Mouse (Mus musculus): Measurements from ENCODE around the gene Ofd1. TPM values are rescaled to one million over a fixed set of nuclear protein-coding genes. Genes with fewer than 3 reads are reported as not detected.

The Ofd1 gene
- 0.19 and 0.20 TPM in 2 replicates for polyA plus RNA-seq (2012; rRNA removed)

DNA sequence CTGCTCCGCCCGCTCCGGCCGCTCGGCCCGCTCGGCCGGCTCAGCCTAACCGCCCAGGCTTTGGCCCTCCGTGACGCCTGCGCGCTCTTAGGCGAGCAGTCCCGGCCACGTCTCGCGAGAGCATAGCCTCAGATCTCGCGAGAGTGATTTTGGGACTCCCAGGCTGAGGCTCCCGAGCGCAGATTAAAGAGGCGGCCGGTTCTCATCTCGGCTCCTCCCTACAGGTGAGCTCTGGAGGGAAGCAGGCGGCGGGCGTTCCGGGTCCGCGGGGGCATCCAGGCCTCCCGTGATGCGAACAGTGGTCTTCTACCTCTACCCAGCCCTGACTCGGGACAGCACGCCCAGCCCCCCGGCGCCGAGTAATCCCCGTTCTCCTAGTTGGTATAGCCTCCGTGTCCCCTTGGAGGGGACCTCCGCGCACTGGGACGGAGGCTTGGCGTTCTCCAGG lies at the start of gene Ofd1:
TSS of gene Ofd1 (minus strand) at position 89 of the 448 bp plus-strand sequence.

DNA sequence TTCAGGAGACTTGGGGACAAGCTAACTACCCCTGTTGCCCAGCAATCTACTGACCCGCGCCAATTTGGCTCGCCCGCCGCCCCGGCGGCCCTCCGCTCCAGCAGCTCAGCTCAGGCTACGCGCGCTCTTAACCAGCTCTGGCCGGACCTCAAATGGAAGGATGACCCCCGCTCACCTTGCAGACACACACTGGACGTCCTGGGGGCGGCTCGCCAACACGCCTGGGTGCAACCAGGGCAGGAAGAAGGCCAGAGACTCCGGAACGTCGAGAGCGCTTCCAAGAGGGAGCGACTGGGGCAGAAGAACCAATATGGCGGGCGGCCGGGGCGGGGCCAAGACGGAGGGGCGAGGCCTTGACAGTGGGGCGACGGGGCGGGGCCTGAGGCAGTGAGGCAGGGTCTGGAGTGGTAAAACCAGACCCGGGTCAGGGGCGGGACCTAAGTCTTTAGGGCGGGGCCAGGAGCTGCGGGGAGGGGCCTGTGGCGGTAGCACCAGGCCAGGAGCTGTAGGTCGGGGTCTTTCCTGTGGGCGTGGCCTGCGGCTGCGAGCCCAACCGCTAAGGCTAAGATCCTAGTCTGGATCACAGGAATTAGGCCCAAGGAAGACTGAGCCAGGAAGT lies 39.0 kb upstream of the Ofd1 start, which contains the start of gene Rab9:
TSS of gene Rab9 (minus strand) at position 503 of the 619 bp plus-strand sequence.

DNA sequence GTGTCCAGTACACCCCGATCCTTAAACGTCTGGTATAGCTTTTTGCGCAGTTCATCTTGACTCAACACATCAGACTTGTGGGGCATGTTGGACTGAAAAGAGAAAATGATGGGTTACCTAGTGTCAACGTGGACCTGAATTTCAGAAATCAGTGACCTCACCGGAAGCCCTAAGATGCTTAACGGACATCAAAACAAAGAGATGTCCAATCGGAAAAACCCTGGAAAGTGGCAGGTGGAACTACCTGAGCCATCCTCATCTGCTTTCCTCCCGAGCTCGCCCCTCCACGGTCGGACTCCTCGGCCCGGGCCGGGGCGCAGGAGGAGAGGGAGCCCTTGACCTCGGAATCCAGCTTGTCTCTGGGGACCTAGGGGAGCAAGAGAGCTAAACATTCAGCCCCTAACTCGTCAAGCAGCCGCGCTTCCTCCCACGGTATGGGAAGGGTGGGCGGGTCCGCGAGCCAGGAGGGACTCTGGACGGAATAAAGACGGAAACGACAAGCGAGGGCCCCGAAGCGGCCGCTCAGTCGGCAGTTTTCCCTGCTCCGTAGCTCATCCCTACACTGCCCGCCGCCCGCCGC lies 378 bp downstream of the Ofd1 start, which contains the start of gene Trappc2:
TSS of gene Trappc2 (plus strand) at position 539 of the 580 bp plus-strand sequence.

Other genes with a start within 250 kb of the Ofd1 start
- gene Gpm6b, start 201.8 kb downstream of the Ofd1 start, polyA plus RNA-seq (2012; rRNA removed), result 1.8 and 1.9 TPM in 2 replicates
- 0.21 and 0.39 TPM in 2 replicates for gene Trappc2, start 130 bp downstream of the Ofd1 start, polyA plus RNA-seq (2012; rRNA removed)
- 0.78 and 1.0 TPM in 2 replicates for gene Rab9, start 39.2 kb upstream of the Ofd1 start, polyA plus RNA-seq (2012; rRNA removed)
- 0.12 and 0.15 TPM in 2 replicates for gene Tceanc, start 77.9 kb upstream of the Ofd1 start, polyA plus RNA-seq (2012; rRNA removed)
- 1.0 and 1.9 TPM in 2 replicates for gene Egfl6, start 145.0 kb upstream of the Ofd1 start, polyA plus RNA-seq (2012; rRNA removed)

All from stomach, adult 2 months (tissue).